Mouse (Mus musculus): ENCODE data around the gene Rprml. TPM values are rescaled to one million over a fixed set of nuclear protein-coding genes. Genes with fewer than 3 reads are reported as not detected.

Gene Rprml
- 0.09 TPM in 1 of 2 replicates, not detected in the other for polyA plus RNA-seq (2012; rRNA removed)

GRCm38 (mm10) chr11:103649301-103649982, at the start of gene Rprml:
TSS of gene Rprml (plus strand) at chr11:103649570.
- WGBS, result 2% methylated on average over 71 of the region's 71 CpGs
- Histone ChIP-seq H3K27me3 (ENCODE audit: control insufficient read depth, insufficient read depth, low read length) (peaks cover 6% of the 10 kb centered on the region; the same call in 1 of the 2 replicates), H3K4me1 (replicated peaks; ENCODE audit: control insufficient read depth, insufficient read depth, low read length) (no peaks in the 10 kb centered on the region), H3K27ac (ENCODE audit: control insufficient read depth, insufficient read depth, low read length) (no peak within 1 kb of the TSS), H3K4me3 (ENCODE audit: control insufficient read depth, insufficient read depth, low read length) (no peak within 1 kb of the TSS), H3K36me3 (ENCODE audit: control insufficient read depth, insufficient read depth, low read length) (no peaks in the 10 kb centered on the region)
- TF ChIP-seq POLR2A (IDR thresholded peaks at IDR 0.05; ENCODE audit: control insufficient read depth, extremely low read depth, insufficient read depth, low read length, poor library complexity), result no peak
- TF ChIP-seq CTCF (IDR thresholded peaks at IDR 0.05; ENCODE audit: borderline replicate concordance, control insufficient read depth, extremely low read depth, insufficient read depth, low read length, poor library complexity), result no peak
- DNase-seq, result no peak

GRCm38 (mm10) chr11:103606611-103607010, 42.8 kb upstream of the Rprml start:
- 22% methylated on average over 5 of the region's 5 CpGs for WGBS
- Histone ChIP-seq H3K27me3 (ENCODE audit: control insufficient read depth, insufficient read depth, low read length) (no peaks in the 10 kb centered on the region), H3K36me3 (ENCODE audit: control insufficient read depth, insufficient read depth, low read length) (no peaks in the 10 kb centered on the region), H3K4me1 (replicated peaks; ENCODE audit: control insufficient read depth, insufficient read depth, low read length) (no peaks in the 10 kb centered on the region), H3K27ac (ENCODE audit: control insufficient read depth, insufficient read depth, low read length) (no peak overlapping the region), H3K4me3 (ENCODE audit: control insufficient read depth, insufficient read depth, low read length) (no peak overlapping the region)
- TF ChIP-seq CTCF (IDR thresholded peaks at IDR 0.05; ENCODE audit: borderline replicate concordance, control insufficient read depth, extremely low read depth, insufficient read depth, low read length, poor library complexity) (no peak), POLR2A (IDR thresholded peaks at IDR 0.05; ENCODE audit: control insufficient read depth, extremely low read depth, insufficient read depth, low read length, poor library complexity) (no peak)
- DNase-seq, result no peak

- Histone ChIP-seq H3K27ac (ENCODE audit: control insufficient read depth, insufficient read depth, low read length) (no peak overlapping the region), H3K4me3 (ENCODE audit: control insufficient read depth, insufficient read depth, low read length) (no peak overlapping the region), H3K36me3 (ENCODE audit: control insufficient read depth, insufficient read depth, low read length) (no peaks in the 10 kb centered on the region), H3K4me1 (replicated peaks; ENCODE audit: control insufficient read depth, insufficient read depth, low read length) (no peaks in the 10 kb centered on the region), H3K27me3 (ENCODE audit: control insufficient read depth, insufficient read depth, low read length) (no peaks in the 10 kb centered on the region)
- 96% methylated on average over 2 of the region's 2 CpGs for WGBS
- no peak for TF ChIP-seq POLR2A (IDR thresholded peaks at IDR 0.05; ENCODE audit: control insufficient read depth, extremely low read depth, insufficient read depth, low read length, poor library complexity)
- TF ChIP-seq CTCF (IDR thresholded peaks at IDR 0.05; ENCODE audit: borderline replicate concordance, control insufficient read depth, extremely low read depth, insufficient read depth, low read length, poor library complexity), result no peak
- no peak for DNase-seq
Measured at GRCm38 (mm10) chr11:103610772-103611171, 38.6 kb upstream of the Rprml start.

- Histone ChIP-seq H3K27me3 (ENCODE audit: control insufficient read depth, insufficient read depth, low read length) (no peaks in the 10 kb centered on the region), H3K27ac (ENCODE audit: control insufficient read depth, insufficient read depth, low read length) (no peak within 1 kb of the TSS), H3K4me3 (ENCODE audit: control insufficient read depth, insufficient read depth, low read length) (no peak within 1 kb of the TSS), H3K4me1 (replicated peaks; ENCODE audit: control insufficient read depth, insufficient read depth, low read length) (no peaks in the 10 kb centered on the region), H3K36me3 (ENCODE audit: control insufficient read depth, insufficient read depth, low read length) (no peaks in the 10 kb centered on the region)
- 89% methylated on average over 9 of the region's 9 CpGs for WGBS
- TF ChIP-seq POLR2A (IDR thresholded peaks at IDR 0.05; ENCODE audit: control insufficient read depth, extremely low read depth, insufficient read depth, low read length, poor library complexity) (no peak), CTCF (IDR thresholded peaks at IDR 0.05; ENCODE audit: borderline replicate concordance, control insufficient read depth, extremely low read depth, insufficient read depth, low read length, poor library complexity) (no peak)
- no peak for DNase-seq
Measured at GRCm38 (mm10) chr11:103621040-103621439, 28.3 kb upstream of the Rprml start, which contains the start of gene Gm884. TSS of gene Gm884 (minus strand) at chr11:103621140.

- Histone ChIP-seq H3K27me3 (ENCODE audit: control insufficient read depth, insufficient read depth, low read length) (no peaks in the 10 kb centered on the region), H3K36me3 (ENCODE audit: control insufficient read depth, insufficient read depth, low read length) (no peaks in the 10 kb centered on the region), H3K4me1 (replicated peaks; ENCODE audit: control insufficient read depth, insufficient read depth, low read length) (no peaks in the 10 kb centered on the region), H3K4me3 (ENCODE audit: control insufficient read depth, insufficient read depth, low read length) (no peak overlapping the region), H3K27ac (ENCODE audit: control insufficient read depth, insufficient read depth, low read length) (no peak overlapping the region)
- 84% methylated on average over 23 of the region's 23 CpGs for WGBS
- DNase-seq, result no peak
- TF ChIP-seq POLR2A (IDR thresholded peaks at IDR 0.05; ENCODE audit: control insufficient read depth, extremely low read depth, insufficient read depth, low read length, poor library complexity), result no peak
- TF ChIP-seq CTCF (IDR thresholded peaks at IDR 0.05; ENCODE audit: borderline replicate concordance, control insufficient read depth, extremely low read depth, insufficient read depth, low read length, poor library complexity), result no peak
Measured at GRCm38 (mm10) chr11:103627453-103627852, 21.9 kb upstream of the Rprml start.

GRCm38 (mm10) chr11:103634806-103635205, 14.6 kb upstream of the Rprml start:
- Histone ChIP-seq H3K27me3 (ENCODE audit: control insufficient read depth, insufficient read depth, low read length) (no peaks in the 10 kb centered on the region; the same call in 1 of the 2 replicates), H3K27ac (ENCODE audit: control insufficient read depth, insufficient read depth, low read length) (no peak overlapping the region), H3K36me3 (ENCODE audit: control insufficient read depth, insufficient read depth, low read length) (no peaks in the 10 kb centered on the region), H3K4me1 (replicated peaks; ENCODE audit: control insufficient read depth, insufficient read depth, low read length) (no peaks in the 10 kb centered on the region), H3K4me3 (ENCODE audit: control insufficient read depth, insufficient read depth, low read length) (no peak overlapping the region)
- TF ChIP-seq CTCF (IDR thresholded peaks at IDR 0.05; ENCODE audit: borderline replicate concordance, control insufficient read depth, extremely low read depth, insufficient read depth, low read length, poor library complexity) (no peak), POLR2A (IDR thresholded peaks at IDR 0.05; ENCODE audit: control insufficient read depth, extremely low read depth, insufficient read depth, low read length, poor library complexity) (no peak)
- WGBS, result 91% methylated on average over 7 of the region's 7 CpGs
- DNase-seq, result no peak
